14 mouse cellular contexts compared by ENCODE assay signal in the genomic region with DNA sequence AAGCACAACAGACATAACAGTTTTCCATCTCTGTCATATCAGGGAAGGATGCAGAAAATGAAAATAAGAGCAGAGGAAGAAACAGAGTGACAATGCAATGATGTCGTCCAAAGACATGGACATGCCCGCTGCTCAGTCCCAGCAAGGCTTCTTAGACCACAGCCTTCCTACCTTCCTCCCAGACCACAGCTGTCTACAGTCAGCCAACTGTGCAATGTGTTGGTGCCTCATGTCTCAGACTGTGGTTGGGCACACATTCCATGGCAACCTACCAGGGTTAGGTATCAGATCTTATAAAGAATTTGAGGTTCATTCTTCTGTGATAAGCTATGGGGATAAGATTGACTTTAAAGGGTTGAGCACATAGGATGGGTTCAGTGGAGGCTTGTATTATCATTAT.
"Had no signal": no experiment of that assay in that cellular context is flagged by ENCODE, and none has a peak within 500 bp of the region (broad histone marks: within the 10 kb centered on the region; RNA-seq: fewer than 3 reads in every experiment).

No protein-coding gene starts in this region.

- H3K4me3 ChIP-seq: megakaryocyte, embryonic 14.5 days; midbrain, embryonic 12.5 days; neural tube, embryonic 12.5 days; stomach, embryonic 15.5 days had no signal

- ATAC-seq: midbrain, embryonic 16.5 days had no signal

- DNase-seq: lung, adult 18-20 months; lung, embryonic 14.5 days; lung, postnatal 10 days; lung, postnatal 4 days; right cerebral cortex, postnatal 14 days; thymus, adult 2 months; thymus, postnatal 25 days; thymus, postnatal 4 days had no signal

- H3K9ac ChIP-seq: lung, embryonic 14.5 days; midbrain, embryonic 12.5 days; neural tube, embryonic 12.5 days; stomach, embryonic 15.5 days had no signal

- H3K36me3 ChIP-seq: midbrain, embryonic 12.5 days; neural tube, embryonic 12.5 days; stomach, embryonic 15.5 days had no signal

- H3K4me2 ChIP-seq: lung, embryonic 14.5 days; midbrain, embryonic 12.5 days; neural tube, embryonic 12.5 days; stomach, embryonic 15.5 days had no signal

- H3K9me3 ChIP-seq: megakaryocyte, embryonic 14.5 days; midbrain, embryonic 12.5 days; neural tube, embryonic 12.5 days; stomach, embryonic 15.5 days had no signal

- H3K27ac ChIP-seq: midbrain, embryonic 12.5 days; neural tube, embryonic 12.5 days; stomach, embryonic 15.5 days; stomach, postnatal 0 days had no signal

- H3K27me3 ChIP-seq: megakaryocyte, embryonic 14.5 days; midbrain, embryonic 12.5 days; neural tube, embryonic 12.5 days; stomach, embryonic 15.5 days had no signal
